ENCODE assay signal across 12 mouse cellular contexts in genomic region chr9:53302415-53302814, GRCm38 (mm10). TPM values are rescaled to one million over a fixed set of nuclear protein-coding genes. Genes with fewer than 3 reads are reported as not detected.
DNase-seq lines count a peak whose midpoint lies in the region; ATAC-seq and TF ChIP-seq lines count a peak whose summit lies in the region.
"Had no signal": no experiment of that assay in that cellular context is flagged by ENCODE, and none has a peak within 500 bp of the region (broad histone marks: within the 10 kb centered on the region; RNA-seq: fewer than 3 reads in every experiment).

No protein-coding gene starts in this region.

- H3K4me1 ChIP-seq in heart, postnatal 0 days (ENCODE audit: control insufficient read depth, insufficient read depth): peaks cover 7% of the 10 kb centered on the region; the same call in 1 of the 2 replicates
- H3K4me1 ChIP-seq in neural tube, embryonic 13.5 days (replicated peaks): peaks cover 11% of the 10 kb centered on the region
- H3K4me1 ChIP-seq in intestine, embryonic 15.5 days (replicated peaks): 0 out of 2 replicates have a peak, but pooled peaks cover 7% of the 10 kb centered on the region
- no peaks in the 10 kb centered on the region for H3K4me1 ChIP-seq in stomach, postnatal 0 days (replicated peaks; ENCODE audit: control insufficient read depth, insufficient read depth)
- peaks cover 8% of the 10 kb centered on the region; the same call in 1 of the 2 replicates for H3K4me1 ChIP-seq in liver, postnatal 0 days (ENCODE audit: insufficient read depth)
- H3K4me1 ChIP-seq: liver, embryonic 15.5 days had no signal

- H3K36me3 ChIP-seq in heart, postnatal 0 days (replicated peaks; ENCODE audit: control insufficient read depth, insufficient read depth, low read length): no peaks in the 10 kb centered on the region
- H3K36me3 ChIP-seq in neural tube, embryonic 13.5 days: no peaks in the 10 kb centered on the region
- no peaks in the 10 kb centered on the region for H3K36me3 ChIP-seq in intestine, embryonic 15.5 days
- H3K36me3 ChIP-seq in stomach, postnatal 0 days (ENCODE audit: control insufficient read depth, insufficient read depth, low read length): no peaks in the 10 kb centered on the region
- H3K36me3 ChIP-seq in liver, postnatal 0 days (replicated peaks; ENCODE audit: insufficient read depth, low read length): no peaks in the 10 kb centered on the region
- H3K36me3 ChIP-seq: liver, embryonic 15.5 days had no signal

- TF ChIP-seq EP300 in heart, postnatal 0 days (IDR thresholded peaks at IDR 0.05; ENCODE audit: low read depth): no peak
- no peak for TF ChIP-seq EP300 in stomach, postnatal 0 days (optimal IDR thresholded peaks at IDR 0.05)
- TF ChIP-seq EP300 in liver, postnatal 0 days (IDR thresholded peaks at IDR 0.05; ENCODE audit: low read depth): no peak

- no peak for TF ChIP-seq CTCF in heart, postnatal 0 days (IDR thresholded peaks at IDR 0.05; ENCODE audit: low read depth)
- no peak for TF ChIP-seq CTCF in stomach, postnatal 0 days (IDR thresholded peaks at IDR 0.05; ENCODE audit: low read depth)
- TF ChIP-seq CTCF in liver, postnatal 0 days (IDR thresholded peaks at IDR 0.05; ENCODE audit: low read depth): no peak

- no peak for ATAC-seq in heart, postnatal 0 days (ENCODE audit: insufficient read depth, low read depth)
- ATAC-seq in neural tube, embryonic 13.5 days (ENCODE audit: low read depth): no peak
- ATAC-seq in intestine, embryonic 15.5 days: no peak
- ATAC-seq in stomach, postnatal 0 days (ENCODE audit: low FRiP score, low TSS enrichment): 0 out of 2 replicates have a peak, but pooled peaks have one; percentile 17
- ATAC-seq in liver, postnatal 0 days: no peak

- H3K9me3 ChIP-seq in heart, postnatal 0 days (replicated peaks; ENCODE audit: control insufficient read depth, low read length): no peaks in the 10 kb centered on the region
- H3K9me3 ChIP-seq in neural tube, embryonic 13.5 days: no peaks in the 10 kb centered on the region
- H3K9me3 ChIP-seq in intestine, embryonic 15.5 days: no peaks in the 10 kb centered on the region
- no peaks in the 10 kb centered on the region for H3K9me3 ChIP-seq in stomach, postnatal 0 days (ENCODE audit: control insufficient read depth, low read length)
- no peaks in the 10 kb centered on the region for H3K9me3 ChIP-seq in liver, postnatal 0 days (ENCODE audit: low read length)
- H3K9me3 ChIP-seq: liver, embryonic 15.5 days had no signal

- peak overlapping the region; percentile 88; the same call in 1 of the 2 replicates for H3K4me2 ChIP-seq in heart, postnatal 0 days (ENCODE audit: low read depth, low read length)
- H3K4me2 ChIP-seq in neural tube, embryonic 13.5 days: peak overlapping the region; percentile 76; the same call in 1 of the 2 replicates
- H3K4me2 ChIP-seq in intestine, embryonic 15.5 days (replicated peaks): peak overlapping the region; percentile 87
- H3K4me2 ChIP-seq in stomach, postnatal 0 days (replicated peaks; ENCODE audit: low read depth): peak overlapping the region; percentile 84
- no peak overlapping the region for H3K4me2 ChIP-seq in liver, postnatal 0 days (ENCODE audit: low read depth, low read length)

- H3K9ac ChIP-seq in heart, postnatal 0 days (replicated peaks; ENCODE audit: low read depth, low read length): no peak overlapping the region
- no peak overlapping the region for H3K9ac ChIP-seq in neural tube, embryonic 13.5 days
- no peak overlapping the region for H3K9ac ChIP-seq in intestine, embryonic 15.5 days
- peak overlapping the region; percentile 23; the same call in 1 of the 2 replicates for H3K9ac ChIP-seq in stomach, postnatal 0 days (ENCODE audit: low read length)
- no peak overlapping the region for H3K9ac ChIP-seq in liver, postnatal 0 days (replicated peaks)
- H3K9ac ChIP-seq: liver, embryonic 15.5 days had no signal

- 60% methylated on average over 5 of the region's 5 CpGs for WGBS in heart, postnatal 0 days
- 60% methylated on average over 5 of the region's 5 CpGs for WGBS in neural tube, embryonic 13.5 days
- WGBS in intestine, embryonic 15.5 days: 45% methylated on average over 5 of the region's 5 CpGs
- 44% methylated on average over 5 of the region's 5 CpGs for WGBS in stomach, postnatal 0 days
- 59% methylated on average over 5 of the region's 5 CpGs for WGBS in liver, postnatal 0 days (ENCODE audit: insufficient replicate concordance)

- H3K27me3 ChIP-seq in heart, postnatal 0 days (ENCODE audit: control insufficient read depth, insufficient read depth, low read length): peaks cover 9% of the 10 kb centered on the region; the same call in 1 of the 2 replicates
- H3K27me3 ChIP-seq in neural tube, embryonic 13.5 days: peaks cover 21% of the 10 kb centered on the region
- no peaks in the 10 kb centered on the region for H3K27me3 ChIP-seq in intestine, embryonic 15.5 days (replicated peaks)
- no peaks in the 10 kb centered on the region for H3K27me3 ChIP-seq in stomach, postnatal 0 days (ENCODE audit: control insufficient read depth, insufficient read depth, low read length)
- no peaks in the 10 kb centered on the region for H3K27me3 ChIP-seq in liver, postnatal 0 days (ENCODE audit: insufficient read depth, low read length)

- no peak for DNase-seq in heart, postnatal 0 days (ENCODE audit: low spot score)
- no peak for DNase-seq in heart, postnatal 10 days
- DNase-seq in neural tube, embryonic 10.5 days (ENCODE audit: extremely low spot score, low spot score): no peak
- DNase-seq in stomach, postnatal 0 days (ENCODE audit: low spot score): peak; percentile 28
- no peak for DNase-seq in liver, postnatal 0 days
- DNase-seq in cerebellum, adult 11 months: no peak
- DNase-seq: adrenal gland, adult 8-10 months; gastrocnemius, postnatal 10 days had no signal

- intact Hi-C loops in heart, postnatal 10 days (cut with DNase I): no loop called here

- H3K27ac ChIP-seq in heart, postnatal 0 days (ENCODE audit: low read depth): no peak overlapping the region
- no peak overlapping the region for H3K27ac ChIP-seq in neural tube, embryonic 13.5 days (replicated peaks)
- no peak overlapping the region for H3K27ac ChIP-seq in intestine, embryonic 15.5 days
- peak overlapping the region; percentile 95 for H3K27ac ChIP-seq in stomach, postnatal 0 days (replicated peaks)
- no peak overlapping the region for H3K27ac ChIP-seq in liver, postnatal 0 days (ENCODE audit: low read depth)
- H3K27ac ChIP-seq: liver, embryonic 15.5 days had no signal

- no peak overlapping the region for H3K4me3 ChIP-seq in heart, postnatal 0 days (ENCODE audit: low read depth, low read length)
- no peak overlapping the region for H3K4me3 ChIP-seq in neural tube, embryonic 13.5 days
- peak overlapping the region; percentile 43; the same call in 1 of the 2 replicates for H3K4me3 ChIP-seq in intestine, embryonic 15.5 days (replicated peaks)
- H3K4me3 ChIP-seq in stomach, postnatal 0 days (ENCODE audit: low read depth, low read length): peak overlapping the region; percentile 47
- H3K4me3 ChIP-seq in liver, postnatal 0 days (ENCODE audit: low read depth, low read length): no peak overlapping the region

RNA-seq across cellular contexts. Expression of gene Exph5, which starts 0.9 kb away (rescaled TPM):
- 0.27 and 0.57 TPM in 2 replicates for total RNA-seq in heart, postnatal 0 days (2014; rRNA removed; ENCODE audit: low replicate concordance)
- polyA plus RNA-seq in heart, postnatal 0 days (2015; fragmentation: Nextera tagmentation; extraction: Ambion mirVana): 0.07 and 0.11 TPM in 2 replicates
- under 1 TPM; 0.24 to 0.45 TPM for total RNA-seq in heart, postnatal 10 days (2021)
- polyA plus RNA-seq in neural tube, embryonic 13.5 days (2015; fragmentation: Nextera tagmentation; extraction: Ambion mirVana): 0.08 and 0.10 TPM in 2 replicates
- polyA plus RNA-seq in intestine, embryonic 15.5 days (2015; fragmentation: Nextera tagmentation; extraction: Ambion mirVana): 3.6 and 3.9 TPM in 2 replicates
- polyA plus RNA-seq in stomach, postnatal 0 days (2015; fragmentation: Nextera tagmentation; extraction: Ambion mirVana): 5.4 and 6.5 TPM in 2 replicates
- 0.18 and 0.36 TPM in 2 replicates for polyA plus RNA-seq in liver, postnatal 0 days (2015; fragmentation: Nextera tagmentation; extraction: Ambion mirVana)
- total RNA-seq: common myeloid progenitor, adult 5-6 weeks had no signal

RNA-seq across cellular contexts. Expression of gene Ddx10, which starts 54.6 kb away (rescaled TPM):
- 2.4 and 4.8 TPM in 2 replicates for total RNA-seq in heart, postnatal 0 days (2014; rRNA removed; ENCODE audit: low replicate concordance)
- polyA plus RNA-seq in heart, postnatal 0 days (2015; fragmentation: Nextera tagmentation; extraction: Ambion mirVana): 10.8 and 11.9 TPM in 2 replicates
- 10 to 100 TPM; 11.6 to 13.1 TPM for total RNA-seq in heart, postnatal 10 days (2021)
- polyA plus RNA-seq in neural tube, embryonic 13.5 days (2015; fragmentation: Nextera tagmentation; extraction: Ambion mirVana): 26.6 and 26.7 TPM in 2 replicates
- 24.4 and 29.7 TPM in 2 replicates for polyA plus RNA-seq in intestine, embryonic 15.5 days (2015; fragmentation: Nextera tagmentation; extraction: Ambion mirVana)
- polyA plus RNA-seq in stomach, postnatal 0 days (2015; fragmentation: Nextera tagmentation; extraction: Ambion mirVana): 13.0 and 13.9 TPM in 2 replicates
- polyA plus RNA-seq in liver, postnatal 0 days (2015; fragmentation: Nextera tagmentation; extraction: Ambion mirVana): 8.8 TPM in 2 replicates

Comparison
In these comparisons a context has a peak if more than half of its experiments do, and no peak if none do; other contexts are left out.
1. H3K4me3 ChIP-seq: peak in intestine, embryonic 15.5 days (single experiment) and stomach, postnatal 0 days (single experiment); none in heart, postnatal 0 days (single experiment), neural tube, embryonic 13.5 days (single experiment) and liver, postnatal 0 days (single experiment).